Mouse (Mus musculus) erythroblast, embryonic 14.5 days (primary cell): ENCODE data around the gene Slc19a1.

Experiments
- GATA1 ChIP-seq: IDR thresholded peaks from 2 replicates; pipeline ENCODE4 v1.6.1; 2012; ENCODE audit warnings: low read length, inconsistent platforms, mixed read lengths
- TAL1 ChIP-seq: IDR thresholded peaks from 3 replicates; pipeline ENCODE4 v1.6.1; 2012; ENCODE audit warnings: low read length, inconsistent platforms, mixed read lengths

GRCm38 (mm10) chr10:76992456-76992855, 39.6 kb upstream of the Slc19a1 start:
- TF ChIP-seq TAL1, result no peak
- TF ChIP-seq GATA1, result no peak
